In the genomic region with DNA sequence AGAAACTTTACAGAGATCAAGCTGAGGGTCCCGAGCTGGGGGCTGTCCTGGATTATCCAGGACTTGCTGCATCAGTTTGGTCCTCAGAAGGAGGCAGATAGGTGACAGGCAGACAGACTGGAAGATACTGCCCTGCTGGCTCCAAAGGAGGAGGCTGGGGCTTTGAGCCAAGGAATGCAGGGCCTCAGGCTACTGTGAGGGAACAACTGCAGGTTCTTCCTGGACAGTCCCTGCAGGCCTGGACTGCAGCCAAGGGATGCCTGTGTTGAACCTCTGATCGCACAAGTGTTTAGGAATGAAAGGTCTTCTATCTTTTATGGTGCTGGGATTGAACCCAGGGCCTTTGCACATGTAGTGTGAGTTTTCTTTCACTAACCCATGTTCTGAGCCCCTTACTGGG, we compare ENCODE assay signal across 8 mouse cellular contexts. TPM values are rescaled to one million over a fixed set of nuclear protein-coding genes. Genes with fewer than 3 reads are reported as not detected.
A peak's percentile ranks its signal among the peaks of the same experiment; 100 is the strongest.
DNase-seq lines count a peak whose midpoint lies in the region; ATAC-seq and TF ChIP-seq lines count a peak whose summit lies in the region.

No protein-coding gene starts in this region.

- no peaks in the 10 kb centered on the region for H3K27me3 ChIP-seq in embryonic facial prominence, embryonic 14.5 days (replicated peaks; ENCODE audit: control insufficient read depth, insufficient read depth, low read length)

- no peaks in the 10 kb centered on the region for H3K9me3 ChIP-seq in embryonic facial prominence, embryonic 14.5 days (ENCODE audit: control insufficient read depth, low read length)

- intact Hi-C loops in gastrocnemius, adult 2 months (cut with DNase I), result no loop called here

- TF ChIP-seq CTCF in gastrocnemius, adult 2 months (IDR thresholded peaks at IDR 0.05), result no peak

- peak overlapping the region; percentile 44 for H3K27ac ChIP-seq in gastrocnemius, adult 2 months
- H3K27ac ChIP-seq in embryonic facial prominence, embryonic 14.5 days (replicated peaks; ENCODE audit: low read depth, low read length), result 0 out of 2 replicates have a peak overlapping the region, but pooled peaks have one; percentile 23

- no peak overlapping the region for H3K4me2 ChIP-seq in embryonic facial prominence, embryonic 14.5 days (ENCODE audit: low read depth, low read length)

- no peak overlapping the region for H3K9ac ChIP-seq in embryonic facial prominence, embryonic 14.5 days (ENCODE audit: low read depth, low read length)

- peak; percentile 68 for DNase-seq in gastrocnemius, adult 2 months
- DNase-seq in gastrocnemius, postnatal 4 days (ENCODE audit: low spot score in 2 of 2), result no peak
- DNase-seq in 3T3-L1 (ENCODE audit: low read depth, low spot score), result peak; percentile 91
- DNase-seq in embryonic facial prominence, embryonic 14.5 days (ENCODE audit: low spot score), result peak; percentile 86
- peak; percentile 85 for DNase-seq in kidney, postnatal 10 days
- no peak for DNase-seq in layer of hippocampus, adult 9-11 months
- DNase-seq in cerebellum, adult 9-10 months, result no peak

- peak; percentile 55; the same call in 1 of the 2 replicates for ATAC-seq in embryonic facial prominence, embryonic 14.5 days (ENCODE audit: low read depth)
- ATAC-seq in inflammation-experienced regulatory T-cells, adult 6 months, result no peak

- H3K36me3 ChIP-seq in embryonic facial prominence, embryonic 14.5 days (ENCODE audit: control insufficient read depth, insufficient read depth, low read length), result no peaks in the 10 kb centered on the region

- WGBS in embryonic facial prominence, embryonic 14.5 days, result 30% methylated on average over 2 of the region's 2 CpGs

- no peak overlapping the region for H3K4me3 ChIP-seq in gastrocnemius, adult 2 months
- no peak overlapping the region for H3K4me3 ChIP-seq in embryonic facial prominence, embryonic 14.5 days (ENCODE audit: low read depth, low read length)

- peaks cover 6% of the 10 kb centered on the region; the same call in 1 of the 2 replicates for H3K4me1 ChIP-seq in embryonic facial prominence, embryonic 14.5 days (ENCODE audit: control insufficient read depth, insufficient read depth, low read length)

RNA-seq across cellular contexts. Expression of a gene that starts 17.9 kb away (rescaled TPM):
- total RNA-seq in gastrocnemius, adult 2 months (2021), result 10 to 100 TPM; 23.6 to 28.4 TPM
- total RNA-seq in gastrocnemius, postnatal 4 days (2021), result 10 to 100 TPM; 13.5 to 16.3 TPM
- polyA plus RNA-seq in embryonic facial prominence, embryonic 14.5 days (2014; fragmentation: Nextera tagmentation; extraction: Ambion mirVana), result 35.5 and 39.9 TPM in 2 replicates
- polyA plus RNA-seq in inflammation-experienced regulatory T-cells, adult 6 months (2017; shearing (Covaris generic)), result 10 to 100 TPM; 26.4 to 51.5 (median 39.3) TPM

RNA-seq across cellular contexts. Expression of a gene that starts 29.8 kb away (rescaled TPM):
- 1 to 10 TPM; 1.9 to 3.0 TPM for total RNA-seq in gastrocnemius, adult 2 months (2021)
- total RNA-seq in gastrocnemius, postnatal 4 days (2021), result 10 to 100 TPM; 46.8 to 50.5 TPM
- 21.6 and 22.9 TPM in 2 replicates for polyA plus RNA-seq in embryonic facial prominence, embryonic 14.5 days (2014; fragmentation: Nextera tagmentation; extraction: Ambion mirVana)
- polyA plus RNA-seq in inflammation-experienced regulatory T-cells, adult 6 months (2017; shearing (Covaris generic)), result 1 to 10 TPM; 2.4 to 4.5 (median 3.5) TPM

RNA-seq across cellular contexts. Expression of a gene that starts 47.0 kb away (rescaled TPM):
- 100 to 1,000 TPM; 110 to 139 TPM for total RNA-seq in gastrocnemius, adult 2 months (2021)
- total RNA-seq in gastrocnemius, postnatal 4 days (2021), result 100 to 1,000 TPM; 120 to 134 TPM
- polyA plus RNA-seq in embryonic facial prominence, embryonic 14.5 days (2014; fragmentation: Nextera tagmentation; extraction: Ambion mirVana), result 325 and 348 TPM in 2 replicates
- 100 to 1,000 TPM; 207 to 260 (median 248) TPM for polyA plus RNA-seq in inflammation-experienced regulatory T-cells, adult 6 months (2017; shearing (Covaris generic))

Comparison
In these comparisons a context has a peak if more than half of its experiments do, and no peak if none do; other contexts are left out.
1. DNase-seq: peak in gastrocnemius, adult 2 months (single experiment), 3T3-L1 (single experiment), embryonic facial prominence, embryonic 14.5 days (single experiment) and kidney, postnatal 10 days (single experiment); none in gastrocnemius, postnatal 4 days (0 of 2), layer of hippocampus, adult 9-11 months (single experiment) and cerebellum, adult 9-10 months (single experiment).
2. RNA of a gene that starts 29.8 kb away (total RNA-seq): 46.8 to 50.5 TPM in gastrocnemius, postnatal 4 days; 1.9 to 3.0 TPM in gastrocnemius, adult 2 months; every median in the first group is over 10 times any median in the second.